Mouse (Mus musculus) embryonic facial prominence, embryonic 11.5 days (tissue): ENCODE data around the gene Fbln7. TPM values are rescaled to one million over a fixed set of nuclear protein-coding genes. Genes with fewer than 3 reads are reported as not detected.

Source experiments
- microRNA-seq: library from miRNA; unstranded; fragments of <30 nt; microRNA quantifications from one replicate; pipeline ENCODE4, GENCODE M21; 2016; ENCODE audit warnings: borderline number of aligned reads
- polyA plus RNA-seq: library from polyadenylated mRNA; unstranded; fragments of >200 nt; fragmentation: Nextera tagmentation; extraction: Ambion mirVana; gene quantifications from 2 replicates; pipeline ENCODE4 v1.2.1, GENCODE M21; 2014

Fbln7 gene
- polyA plus RNA-seq, 1 experiment from 2014 or later = 1.6 TPM

Small RNA genes within 50 kb of the gene (microRNA-seq; reads per million reads assigned to microRNA genes)
- not detected for gene Gm22859

Other genes starting within 250 kb of the Fbln7 start
- 90.4 and 90.7 TPM in 2 replicates for gene Anapc1, start 175.6 kb upstream of the Fbln7 start, polyA plus RNA-seq
- gene Mertk, start 164.0 kb upstream of the Fbln7 start, polyA plus RNA-seq = 10.9 and 12.4 TPM in 2 replicates
- gene Tmem87b, start 44.9 kb upstream of the Fbln7 start, polyA plus RNA-seq = 24.9 and 26.6 TPM in 2 replicates
- 10.9 and 11.0 TPM in 2 replicates for gene Zc3h8, start 81.1 kb downstream of the Fbln7 start, polyA plus RNA-seq
- 1.2 and 1.7 TPM in 2 replicates for gene Zc3h6, start 104.4 kb downstream of the Fbln7 start, polyA plus RNA-seq
- 19.2 and 20.6 TPM in 2 replicates for gene Gm10762, start 104.7 kb downstream of the Fbln7 start, polyA plus RNA-seq
- 0.20 TPM in 1 of 2 replicates, not detected in the other for gene Vinac1, start 185.2 kb downstream of the Fbln7 start, polyA plus RNA-seq
- gene Ttl, start 203.0 kb downstream of the Fbln7 start, polyA plus RNA-seq = 14.7 and 15.7 TPM in 2 replicates
- 21.5 and 22.2 TPM in 2 replicates for gene Polr1b, start 238.0 kb downstream of the Fbln7 start, polyA plus RNA-seq